Mouse (Mus musculus) lung, embryonic 14.5 days (tissue): Measurements from ENCODE around the gene Ttc23l. TPM values are rescaled to one million over a fixed set of nuclear protein-coding genes. Genes with fewer than 3 reads are reported as not detected.
A peak's percentile ranks its signal among the peaks of the same experiment; 100 is the strongest.

ENCODE experiments used
- ATAC-seq: fragments of 200-750 bp; cut with Nextera tagmentation; 2 replicates; pipeline ENCODE4 v1.8.0; 2017; ENCODE audit warnings: mild to moderate bottlenecking, moderate TSS enrichment, moderate library complexity; ENCODE audit not compliant: insufficient read depth
- DNase-seq: peaks from one replicate; pipeline ENCODE4 v3.0.0-alpha.2; 2015
- H3K27ac ChIP-seq: fragments of 300-500 bp; sonication (generic); 2 replicates; pipeline ENCODE4 v1.5.1; 2014; ENCODE audit warnings: low read depth, mild to moderate bottlenecking, moderate library complexity
- H3K27me3 ChIP-seq: fragments of 300-500 bp; sonication (generic); 2 replicates; pipeline ENCODE4 v1.6.1; 2014; ENCODE audit warnings: low read length, control low read depth; ENCODE audit not compliant: insufficient read depth
- H3K36me3 ChIP-seq: fragments of 300-500 bp; sonication (generic); 2 replicates; pipeline ENCODE4 v1.6.1; 2014; ENCODE audit warnings: control low read depth; ENCODE audit not compliant: insufficient read depth
- H3K4me1 ChIP-seq: fragments of 300-500 bp; sonication (generic); 2 replicates; pipeline ENCODE4 v1.6.1; 2014; ENCODE audit warnings: antibody characterized with exemption, control low read depth; ENCODE audit not compliant: insufficient read depth
- H3K4me2 ChIP-seq: fragments of 300-500 bp; sonication (generic); 2 replicates; pipeline ENCODE4 v1.6.1; 2014; ENCODE audit warnings: mild to moderate bottlenecking
- H3K4me3 ChIP-seq: fragments of 300-500 bp; sonication (generic); 2 replicates; pipeline ENCODE4 v1.5.1; 2014; ENCODE audit warnings: low read depth, low read length
- H3K9ac ChIP-seq: fragments of 300-500 bp; sonication (generic); 2 replicates; pipeline ENCODE4 v1.6.1; 2014
- H3K9me3 ChIP-seq: fragments of 300-500 bp; sonication (generic); 2 replicates; pipeline ENCODE4 v1.6.1; 2016; ENCODE audit warnings: low read depth, low read length, control low read depth
- CTCF ChIP-seq: IDR thresholded peaks from 2 replicates; pipeline ENCODE4 v1.5.1; 2016; ENCODE audit warnings: antibody characterized with exemption, low read depth
- WGBS: fragments of 180-500 bp; shearing (Covaris S2); extraction: QIAGEN DNeasy Blood & Tissue Kit; methylation state at CpG from one replicate; pipeline ENCODE4 v1.1.7; 2014; 5-methylcytosine and 5-hydroxymethylcytosine counted together
- polyA plus RNA-seq: library from polyadenylated mRNA; unstranded; fragments of >200 nt; fragmentation: Nextera tagmentation; extraction: Ambion mirVana; gene quantifications from 2 replicates; pipeline ENCODE4 v1.2.1, GENCODE M21; 2014

Ttc23l gene
- polyA plus RNA-seq, 1 experiment from 2014 or later: not detected

DNA sequence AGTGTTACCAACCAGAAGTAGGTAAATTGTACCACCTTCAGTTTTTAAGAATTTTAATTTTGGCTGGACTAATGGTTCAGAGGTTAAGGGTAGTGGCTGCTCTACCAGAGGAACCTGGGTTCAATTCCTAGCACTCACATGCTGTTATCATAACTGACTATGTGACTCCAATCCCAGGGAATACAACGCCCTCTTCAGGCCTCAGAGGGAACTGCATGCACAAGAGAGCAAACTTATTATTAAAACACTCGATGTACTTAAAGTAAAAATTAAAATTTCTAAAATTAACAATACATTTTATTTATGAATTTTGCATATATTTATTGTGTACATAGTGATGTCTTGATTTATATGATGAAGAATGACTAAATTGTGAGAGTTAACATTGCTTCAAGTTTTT is 28.1 kb upstream of the Ttc23l start:
- no peak overlapping the region for H3K4me3 ChIP-seq
- TF ChIP-seq CTCF: peak; percentile 44
- no peak overlapping the region for H3K4me2 ChIP-seq

DNA sequence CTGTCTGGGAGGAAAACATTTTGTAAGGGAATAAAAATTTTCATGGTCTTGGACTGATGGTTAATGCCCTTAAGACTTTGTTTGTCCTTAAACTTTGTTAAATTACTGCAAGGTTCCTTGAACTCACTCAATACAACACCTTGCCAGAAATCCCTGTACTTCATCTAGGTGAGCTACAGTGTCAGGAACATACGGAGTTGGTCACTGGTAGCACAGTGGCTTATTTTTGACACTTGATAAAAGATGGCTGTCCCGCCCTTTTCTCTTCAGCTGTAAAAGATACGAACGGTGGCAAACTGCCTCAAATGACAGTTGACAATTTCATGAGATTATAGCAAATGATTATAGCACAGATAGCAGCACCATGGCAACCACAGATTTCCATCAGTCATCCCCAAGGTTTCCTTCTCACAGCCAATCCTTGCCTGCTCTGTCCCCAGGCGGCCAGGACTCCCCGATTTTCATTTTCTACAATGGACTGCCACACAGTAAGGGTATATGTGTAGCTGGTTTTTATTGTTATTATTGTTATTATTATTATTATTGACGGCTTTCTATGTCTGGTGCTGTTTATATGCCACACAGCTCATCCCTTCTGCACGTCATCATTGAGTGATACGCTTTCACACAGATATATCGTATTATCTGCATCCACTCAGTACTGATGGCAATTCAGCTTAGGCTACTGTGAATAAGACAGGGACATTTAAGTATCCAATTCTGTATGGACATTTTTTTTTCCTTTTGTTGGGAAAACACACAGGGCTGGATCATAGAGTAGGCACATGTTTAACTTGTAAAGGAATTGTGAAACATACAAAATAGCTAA is 26.1 kb upstream of the Ttc23l start:
- Histone ChIP-seq H3K27me3 (no peaks in the 10 kb centered on the region), H3K4me2 (no peak overlapping the region), H3K9me3 (no peaks in the 10 kb centered on the region), H3K36me3 (peaks cover 30% of the 10 kb centered on the region), H3K4me1 (no peaks in the 10 kb centered on the region), H3K9ac (no peak overlapping the region), H3K27ac (no peak overlapping the region), H3K4me3 (no peak overlapping the region)
- 79% methylated on average over 10 of the region's 10 CpGs for WGBS
- ATAC-seq (no peak), DNase-seq (no peak)
- TF ChIP-seq CTCF: no peak

More for the DNA sequence above, 28.1 kb upstream of the Ttc23l start:
- no peaks in the 10 kb centered on the region for H3K9me3 ChIP-seq
- no peak overlapping the region for H3K9ac ChIP-seq
- peaks cover 31% of the 10 kb centered on the region for H3K36me3 ChIP-seq
- WGBS: 77% methylated on average over 2 of the region's 2 CpGs
- no peak overlapping the region for H3K27ac ChIP-seq
- no peaks in the 10 kb centered on the region for H3K27me3 ChIP-seq
- no peaks in the 10 kb centered on the region for H3K4me1 ChIP-seq
- ATAC-seq: no peak
- DNase-seq: no peak

DNA sequence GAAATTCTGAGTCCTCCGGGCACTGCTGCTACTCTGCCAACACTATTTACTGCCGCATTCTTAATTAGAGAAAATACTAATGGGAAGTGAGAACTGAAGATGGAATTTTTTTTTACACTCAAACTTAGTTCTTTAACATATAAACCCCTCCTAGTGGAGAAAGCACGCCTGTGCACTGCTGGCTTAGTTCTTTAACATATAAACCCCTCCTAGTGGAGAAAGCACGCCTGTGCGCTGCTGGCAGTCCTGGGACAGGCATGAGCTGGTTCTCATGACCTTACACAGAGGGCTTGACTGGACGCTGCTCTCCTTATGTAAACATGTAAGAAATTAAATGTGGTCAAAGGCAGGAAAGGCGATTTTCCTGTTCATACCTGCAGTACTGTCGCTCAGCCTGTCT is 24.9 kb upstream of the Ttc23l start:
- peak; percentile 95 for ATAC-seq
- Histone ChIP-seq H3K4me3 (no peak overlapping the region), H3K9ac (no peak overlapping the region)

GRCm38 (mm10) chr15:10579159-10579558 is 20.7 kb upstream of the Ttc23l start:
- H3K4me2 ChIP-seq: no peak overlapping the region
- H3K9me3 ChIP-seq: no peaks in the 10 kb centered on the region
- H3K27ac ChIP-seq: no peak overlapping the region
- DNase-seq: no peak
- no peak for TF ChIP-seq CTCF
- no peak for ATAC-seq
- H3K4me3 ChIP-seq: no peak overlapping the region
- no peaks in the 10 kb centered on the region for H3K27me3 ChIP-seq
- no peak overlapping the region for H3K9ac ChIP-seq
- peaks cover 39% of the 10 kb centered on the region for H3K36me3 ChIP-seq
- 83% methylated on average over 3 of the region's 3 CpGs for WGBS
- H3K4me1 ChIP-seq: no peaks in the 10 kb centered on the region

More for the DNA sequence above, 24.9 kb upstream of the Ttc23l start:
- H3K4me2 ChIP-seq: no peak overlapping the region
- DNase-seq: peak; percentile 89
- no peaks in the 10 kb centered on the region for H3K9me3 ChIP-seq
- 39% methylated on average over 8 of the region's 8 CpGs for WGBS
- peak; percentile 81 for TF ChIP-seq CTCF
- H3K27ac ChIP-seq: no peak overlapping the region
- H3K36me3 ChIP-seq: peaks cover 30% of the 10 kb centered on the region
- H3K4me1 ChIP-seq: no peaks in the 10 kb centered on the region
- no peaks in the 10 kb centered on the region for H3K27me3 ChIP-seq

DNA sequence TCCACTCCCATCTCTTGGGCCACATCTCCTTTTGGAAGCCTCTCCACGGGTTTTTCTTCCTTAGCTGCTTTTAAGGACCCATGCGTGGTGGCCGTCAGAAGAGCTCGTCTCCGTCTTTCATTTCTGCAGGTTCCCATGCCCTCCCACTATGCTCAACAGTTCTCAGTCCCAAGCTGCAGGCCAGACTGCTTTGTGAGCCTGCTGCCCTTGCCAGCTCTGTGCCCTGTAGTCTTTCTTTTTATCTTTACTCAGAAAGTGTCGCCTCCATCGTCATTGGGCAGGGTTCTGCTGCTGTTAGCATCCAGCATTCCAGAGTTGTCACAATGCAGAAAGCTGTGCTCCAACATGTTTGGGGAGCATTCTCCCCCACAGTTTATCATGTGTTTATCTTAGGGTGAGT is 8.0 kb upstream of the Ttc23l start:
- H3K4me3 ChIP-seq: no peak overlapping the region
- H3K9ac ChIP-seq: no peak overlapping the region
- peaks cover 47% of the 10 kb centered on the region for H3K36me3 ChIP-seq
- ATAC-seq: no peak
- no peak for DNase-seq
- H3K4me1 ChIP-seq: no peaks in the 10 kb centered on the region
- no peak overlapping the region for H3K27ac ChIP-seq
- H3K4me2 ChIP-seq: no peak overlapping the region
- H3K9me3 ChIP-seq: no peaks in the 10 kb centered on the region
- TF ChIP-seq CTCF: no peak
- H3K27me3 ChIP-seq: no peaks in the 10 kb centered on the region
- 76% methylated on average over 7 of the region's 7 CpGs for WGBS

DNA sequence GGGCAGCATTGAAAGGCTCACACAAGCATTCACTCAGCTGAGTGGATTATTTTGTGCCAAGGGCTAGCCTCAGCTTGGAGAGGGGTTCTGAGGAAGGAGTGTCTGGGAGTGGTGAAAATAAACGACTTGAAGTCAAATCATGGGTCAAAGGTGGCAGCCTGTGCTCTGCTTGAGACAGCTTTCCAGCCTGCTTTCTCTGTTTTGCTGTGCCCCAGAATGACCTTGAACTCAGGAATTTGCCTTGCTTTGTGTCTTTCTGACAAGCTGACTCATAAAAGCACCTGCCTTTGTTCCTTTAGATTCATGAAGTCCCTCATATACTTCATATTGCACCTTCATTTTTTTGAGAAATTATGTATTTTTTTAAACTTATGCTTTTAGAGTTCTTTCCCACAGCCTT is 5.7 kb upstream of the Ttc23l start:
- no peaks in the 10 kb centered on the region for H3K27me3 ChIP-seq
- no peaks in the 10 kb centered on the region for H3K4me1 ChIP-seq
- H3K4me3 ChIP-seq: no peak overlapping the region
- no peak overlapping the region for H3K4me2 ChIP-seq
- H3K36me3 ChIP-seq: peaks cover 27% of the 10 kb centered on the region
- no peak overlapping the region for H3K27ac ChIP-seq
- ATAC-seq (no peak), DNase-seq (no peak)
- no peaks in the 10 kb centered on the region for H3K9me3 ChIP-seq
- 44% methylated on average over 1 of the region's 1 CpGs for WGBS
- H3K9ac ChIP-seq: no peak overlapping the region
- no peak for TF ChIP-seq CTCF

- Histone ChIP-seq H3K9me3 (no peaks in the 10 kb centered on the region), H3K27ac (no peak overlapping the region), H3K4me2 (no peak overlapping the region), H3K36me3 (peaks cover 9% of the 10 kb centered on the region), H3K4me3 (no peak overlapping the region), H3K27me3 (no peaks in the 10 kb centered on the region), H3K9ac (no peak overlapping the region), H3K4me1 (no peaks in the 10 kb centered on the region)
- no peak for ATAC-seq
- TF ChIP-seq CTCF: no peak
- no peak for DNase-seq
These were observed 3.8 kb upstream of the Ttc23l start for GRCm38 (mm10) chr15:10562281-10562680.
